Mouse (Mus musculus): ENCODE measurements around the gene Foxn3. TPM values are rescaled to one million over a fixed set of nuclear protein-coding genes. Genes with fewer than 3 reads are reported as not detected.
A peak's percentile ranks its signal among the peaks of the same experiment; 100 is the strongest.

Foxn3 gene
- polyA plus RNA-seq, 1 experiment from 2014 or later, result 86.4 TPM

GRCm38 (mm10) chr12:99419396-99419760 is 144.0 kb downstream of the Foxn3 start:
- 90% methylated on average over 2 of the region's 2 CpGs for WGBS
- H3K9ac ChIP-seq (replicated peaks), result no peak overlapping the region
- no peaks in the 10 kb centered on the region for H3K27me3 ChIP-seq
- H3K4me1 ChIP-seq, result no peaks in the 10 kb centered on the region
- no peaks in the 10 kb centered on the region for H3K36me3 ChIP-seq
- no peak overlapping the region for H3K27ac ChIP-seq (replicated peaks)
- H3K4me3 ChIP-seq, result no peak overlapping the region
- no peaks in the 10 kb centered on the region for H3K9me3 ChIP-seq
- no peak for ATAC-seq (replicated peaks)
- H3K4me2 ChIP-seq (replicated peaks), result no peak overlapping the region

- H3K27ac ChIP-seq (replicated peaks), result no peak overlapping the region
- H3K4me2 ChIP-seq (replicated peaks), result no peak overlapping the region
- no peak for ATAC-seq (replicated peaks)
- H3K9me3 ChIP-seq, result no peaks in the 10 kb centered on the region
- WGBS, result 79% methylated on average over 7 of the region's 7 CpGs
- H3K4me3 ChIP-seq, result no peak overlapping the region
- no peaks in the 10 kb centered on the region for H3K4me1 ChIP-seq
- H3K36me3 ChIP-seq, result no peaks in the 10 kb centered on the region
- H3K27me3 ChIP-seq, result no peaks in the 10 kb centered on the region
- H3K9ac ChIP-seq (replicated peaks), result no peak overlapping the region
These were observed 144.6 kb downstream of the Foxn3 start for GRCm38 (mm10) chr12:99418476-99419395.

- ATAC-seq (replicated peaks), result no peak
- WGBS, result 94% methylated on average over 9 of the region's 9 CpGs
These were observed 145.5 kb downstream of the Foxn3 start for GRCm38 (mm10) chr12:99417885-99418284.

GRCm38 (mm10) chr12:99415538-99415937 is 147.8 kb downstream of the Foxn3 start:
- Histone ChIP-seq H3K27me3 (no peaks in the 10 kb centered on the region), H3K27ac (replicated peaks) (no peak overlapping the region), H3K4me2 (replicated peaks) (no peak overlapping the region), H3K36me3 (no peaks in the 10 kb centered on the region), H3K4me1 (no peaks in the 10 kb centered on the region), H3K9me3 (no peaks in the 10 kb centered on the region), H3K4me3 (no peak overlapping the region), H3K9ac (replicated peaks) (no peak overlapping the region)
- 57% methylated on average over 5 of the region's 5 CpGs for WGBS
- no peak for ATAC-seq (replicated peaks)

More at GRCm38 (mm10) chr12:99417885-99418284, 145.5 kb downstream of the Foxn3 start:
- Histone ChIP-seq H3K4me2 (replicated peaks) (no peak overlapping the region), H3K9ac (replicated peaks) (no peak overlapping the region), H3K9me3 (no peaks in the 10 kb centered on the region), H3K27me3 (no peaks in the 10 kb centered on the region), H3K27ac (replicated peaks) (no peak overlapping the region), H3K4me1 (no peaks in the 10 kb centered on the region), H3K4me3 (no peak overlapping the region), H3K36me3 (no peaks in the 10 kb centered on the region)

- no peak overlapping the region for H3K4me3 ChIP-seq
- ATAC-seq (replicated peaks), result no peak
- no peak overlapping the region for H3K27ac ChIP-seq (replicated peaks)
- H3K4me1 ChIP-seq, result peaks cover 9% of the 10 kb centered on the region
- 42% methylated on average over 3 of the region's 3 CpGs for WGBS
- H3K4me2 ChIP-seq (replicated peaks), result no peak overlapping the region
- no peaks in the 10 kb centered on the region for H3K27me3 ChIP-seq
- H3K9me3 ChIP-seq, result no peaks in the 10 kb centered on the region
- H3K36me3 ChIP-seq, result no peaks in the 10 kb centered on the region
- no peak overlapping the region for H3K9ac ChIP-seq (replicated peaks)
These were observed 150.9 kb downstream of the Foxn3 start for GRCm38 (mm10) chr12:99412496-99412895.

- H3K9ac ChIP-seq (replicated peaks), result no peak overlapping the region
- 51% methylated on average over 7 of the region's 7 CpGs for WGBS
These were observed 151.3 kb downstream of the Foxn3 start for GRCm38 (mm10) chr12:99412034-99412433.

GRCm38 (mm10) chr12:99408651-99409050 is 154.7 kb downstream of the Foxn3 start:
- Histone ChIP-seq H3K9me3 (no peaks in the 10 kb centered on the region), H3K27me3 (no peaks in the 10 kb centered on the region), H3K27ac (replicated peaks) (no peak overlapping the region), H3K4me1 (peaks cover 28% of the 10 kb centered on the region), H3K9ac (replicated peaks) (no peak overlapping the region), H3K4me3 (no peak overlapping the region), H3K4me2 (replicated peaks) (no peak overlapping the region), H3K36me3 (no peaks in the 10 kb centered on the region)
- WGBS, result 67% methylated on average over 3 of the region's 3 CpGs
- ATAC-seq (replicated peaks), result no peak

More at GRCm38 (mm10) chr12:99412034-99412433, 151.3 kb downstream of the Foxn3 start:
- ATAC-seq (replicated peaks), result no peak
- Histone ChIP-seq H3K36me3 (no peaks in the 10 kb centered on the region), H3K9me3 (no peaks in the 10 kb centered on the region), H3K4me2 (replicated peaks) (no peak overlapping the region), H3K4me3 (no peak overlapping the region), H3K27me3 (no peaks in the 10 kb centered on the region), H3K27ac (replicated peaks) (no peak overlapping the region), H3K4me1 (peaks cover 14% of the 10 kb centered on the region)

GRCm38 (mm10) chr12:99408089-99408488 is 155.3 kb downstream of the Foxn3 start:
- no peaks in the 10 kb centered on the region for H3K9me3 ChIP-seq
- no peak overlapping the region for H3K4me3 ChIP-seq
- 93% methylated on average over 16 of the region's 16 CpGs for WGBS
- H3K4me1 ChIP-seq, result peaks cover 28% of the 10 kb centered on the region
- no peak overlapping the region for H3K27ac ChIP-seq (replicated peaks)
- H3K36me3 ChIP-seq, result no peaks in the 10 kb centered on the region
- no peak overlapping the region for H3K4me2 ChIP-seq (replicated peaks)
- ATAC-seq (replicated peaks), result no peak
- H3K9ac ChIP-seq (replicated peaks), result no peak overlapping the region
- no peaks in the 10 kb centered on the region for H3K27me3 ChIP-seq

GRCm38 (mm10) chr12:99407318-99407716 is 156.1 kb downstream of the Foxn3 start:
- H3K27ac ChIP-seq (replicated peaks), result peak overlapping the region; percentile 74

GRCm38 (mm10) chr12:99406697-99407317 is 156.6 kb downstream of the Foxn3 start:
- peak overlapping the region; percentile 17 for H3K4me2 ChIP-seq (replicated peaks)
- no peaks in the 10 kb centered on the region for H3K36me3 ChIP-seq
- WGBS, result 46% methylated on average over 15 of the region's 15 CpGs
- no peaks in the 10 kb centered on the region for H3K27me3 ChIP-seq
- H3K9ac ChIP-seq (replicated peaks), result no peak overlapping the region
- no peak overlapping the region for H3K4me3 ChIP-seq
- H3K4me1 ChIP-seq, result peaks cover 28% of the 10 kb centered on the region
- ATAC-seq (replicated peaks), result 0 out of 2 replicates have a peak, but pooled peaks have one; percentile 28
- H3K27ac ChIP-seq (replicated peaks), result peak overlapping the region; percentile 74
- H3K9me3 ChIP-seq, result no peaks in the 10 kb centered on the region

More at GRCm38 (mm10) chr12:99407318-99407716, 156.1 kb downstream of the Foxn3 start:
- no peaks in the 10 kb centered on the region for H3K9me3 ChIP-seq
- WGBS, result 60% methylated on average over 6 of the region's 6 CpGs
- no peak overlapping the region for H3K9ac ChIP-seq (replicated peaks)
- peak overlapping the region; percentile 17 for H3K4me2 ChIP-seq (replicated peaks)
- no peak for ATAC-seq (replicated peaks)
- no peaks in the 10 kb centered on the region for H3K27me3 ChIP-seq
- no peak overlapping the region for H3K4me3 ChIP-seq
- no peaks in the 10 kb centered on the region for H3K36me3 ChIP-seq
- H3K4me1 ChIP-seq, result peaks cover 28% of the 10 kb centered on the region

GRCm38 (mm10) chr12:99406254-99406653 is 157.1 kb downstream of the Foxn3 start:
- WGBS, result 5% methylated on average over 9 of the region's 9 CpGs
- H3K4me2 ChIP-seq (replicated peaks), result peak overlapping the region; percentile 17
- H3K27ac ChIP-seq (replicated peaks), result peak overlapping the region; percentile 74
- no peaks in the 10 kb centered on the region for H3K36me3 ChIP-seq
- H3K4me3 ChIP-seq, result no peak overlapping the region
- no peaks in the 10 kb centered on the region for H3K9me3 ChIP-seq
- H3K9ac ChIP-seq (replicated peaks), result no peak overlapping the region
- H3K4me1 ChIP-seq, result peaks cover 28% of the 10 kb centered on the region
- peak; percentile 95 for ATAC-seq (replicated peaks)
- H3K27me3 ChIP-seq, result no peaks in the 10 kb centered on the region

- H3K4me3 ChIP-seq, result no peak overlapping the region
- no peak overlapping the region for H3K9ac ChIP-seq (replicated peaks)
- H3K4me1 ChIP-seq, result peaks cover 28% of the 10 kb centered on the region
- no peaks in the 10 kb centered on the region for H3K9me3 ChIP-seq
- H3K27ac ChIP-seq (replicated peaks), result peak overlapping the region; percentile 65
- H3K4me2 ChIP-seq (replicated peaks), result no peak overlapping the region
- H3K27me3 ChIP-seq, result no peaks in the 10 kb centered on the region
- ATAC-seq (replicated peaks), result no peak
- 66% methylated on average over 4 of the region's 4 CpGs for WGBS
- H3K36me3 ChIP-seq, result no peaks in the 10 kb centered on the region
These were observed 158.0 kb downstream of the Foxn3 start for GRCm38 (mm10) chr12:99405401-99405800.
